Mouse (Mus musculus) small intestine, adult 2 months (tissue): ENCODE data around the gene Mark1.

Experiments used
- CTCF ChIP-seq: fragments of 200-500 bp; IDR thresholded peaks from 2 replicates; pipeline ENCODE4 v1.5.1; 2012; ENCODE audit warnings: low read depth, mild to moderate bottlenecking, control low read depth, inconsistent platforms, low read length, moderate library complexity, mixed read lengths; ENCODE audit not compliant: insufficient replicate concordance, insufficient read length; ENCODE audit errors: extremely low read depth
- POLR2A ChIP-seq: fragments of 200-500 bp; IDR thresholded peaks from 2 replicates; pipeline ENCODE4 v1.6.1; 2012; ENCODE audit warnings: low read depth, mild to moderate bottlenecking, control low read depth, inconsistent platforms, low read length, moderate library complexity

DNA sequence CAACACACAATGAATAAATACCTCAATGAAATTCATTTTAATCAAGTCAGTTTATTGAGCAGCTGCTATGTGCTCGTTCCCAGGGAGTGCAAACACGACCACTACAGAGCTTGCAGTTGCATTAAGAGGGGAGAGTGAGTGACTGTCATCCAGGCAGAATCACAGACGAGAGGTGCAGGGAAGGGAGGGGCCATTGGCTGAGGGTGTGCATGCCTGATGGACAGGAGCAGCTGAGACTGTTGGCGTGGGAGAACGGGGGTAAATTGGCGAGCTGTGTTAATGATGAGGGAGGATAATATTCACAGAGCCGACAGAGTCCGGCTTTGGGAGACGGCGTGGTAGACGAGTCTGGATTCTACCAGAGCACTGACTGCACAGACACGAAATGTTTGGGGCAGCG, 76.5 kb downstream of the Mark1 start:
- TF ChIP-seq POLR2A = no peak
- TF ChIP-seq CTCF = no peak
